Mouse (Mus musculus) layer of hippocampus, postnatal 14 days (tissue): Measurements from ENCODE around the gene Rtl6. TPM values are rescaled to one million over a fixed set of nuclear protein-coding genes. Genes with fewer than 3 reads are reported as not detected.
A peak's percentile ranks its signal among the peaks of the same experiment; 100 is the strongest.

Experiments
- DNase-seq, 2 experiments: peaks; one replicate each; pipeline ENCODE4 v3.0.0; 2021 to 2022; ENCODE audit warnings: low spot score in 2 of 2, mixed read lengths in 1 of 2
- total RNA-seq, 2 experiments: library from RNA; stranded (reverse); gene quantifications; 2 replicates each; pipeline ENCODE4 v1.2.3; 2021

Gene Rtl6
- total RNA-seq, 2 experiments from 2014 or later: 61.3 to 62.0 TPM

DNA sequence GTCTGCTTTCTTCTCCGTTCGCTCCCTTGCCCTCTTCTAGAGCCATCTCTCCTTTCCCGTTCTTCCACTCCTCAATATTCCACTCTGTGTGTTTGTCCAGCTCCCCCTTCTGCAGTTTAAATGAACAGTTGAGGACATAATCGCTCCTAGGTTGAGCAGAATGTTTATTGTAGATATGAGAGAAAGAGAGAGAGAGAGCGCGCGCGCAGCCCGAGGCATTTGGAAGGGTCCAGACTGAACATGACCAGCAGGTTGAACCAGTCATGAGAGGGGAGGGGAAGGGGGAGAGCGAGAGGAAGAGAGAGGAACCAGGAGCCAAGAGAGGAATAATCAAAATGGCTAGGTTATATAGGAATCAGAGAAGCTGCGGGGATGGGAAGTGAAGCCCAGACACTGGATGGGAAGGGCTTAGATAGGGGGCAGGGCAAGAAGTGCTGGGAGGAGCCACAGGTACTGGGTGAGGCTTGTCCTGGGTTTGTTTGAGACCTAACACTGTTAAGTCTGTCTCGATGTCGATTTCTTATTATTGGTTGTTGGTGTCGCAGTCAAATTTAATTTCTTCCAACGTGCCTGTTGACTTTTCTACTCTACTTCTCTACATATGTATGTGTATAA, 18.5 kb downstream of the Rtl6 start:
- DNase-seq: no peak

DNA sequence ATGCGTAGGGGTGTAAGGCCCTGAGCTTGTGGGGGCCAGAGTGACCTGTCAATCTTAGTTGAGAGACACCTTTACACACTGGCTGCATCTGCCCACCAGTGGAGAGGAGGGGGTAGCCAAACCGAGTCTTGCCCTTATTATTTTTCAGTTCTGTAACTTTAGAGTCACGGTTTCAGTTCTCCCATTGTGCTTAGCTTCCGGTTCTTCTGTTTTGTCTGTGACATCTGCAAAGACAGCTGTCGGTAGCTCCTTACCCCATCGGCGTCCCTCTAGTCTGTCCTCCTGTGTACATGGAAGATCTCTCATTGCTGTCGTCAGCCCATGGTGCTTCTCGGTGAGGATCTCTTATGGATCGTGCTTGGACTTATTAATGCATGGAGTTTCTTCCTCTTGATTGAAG, 20.5 kb downstream of the Rtl6 start:
- no peak for DNase-seq

DNA sequence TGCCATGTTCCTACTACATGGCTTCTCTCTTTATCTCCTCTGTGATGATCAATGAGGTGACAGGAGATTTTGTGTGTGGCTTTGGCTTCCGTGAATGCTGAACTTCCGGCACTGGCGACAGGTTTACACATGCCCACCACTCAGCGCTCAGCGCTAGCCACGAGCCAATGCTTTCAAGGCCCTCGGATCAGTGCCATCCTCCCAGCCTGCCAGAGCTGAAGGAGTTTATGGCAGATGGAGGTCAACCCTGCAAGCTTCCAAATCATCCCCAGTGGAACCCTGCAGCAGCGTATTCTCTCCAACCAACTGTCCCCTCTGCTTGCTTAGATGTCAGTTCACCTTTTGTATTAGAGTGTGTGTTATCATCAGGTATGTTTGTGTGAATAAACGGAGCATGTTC, 21.0 kb downstream of the Rtl6 start:
- no peak for DNase-seq

DNA sequence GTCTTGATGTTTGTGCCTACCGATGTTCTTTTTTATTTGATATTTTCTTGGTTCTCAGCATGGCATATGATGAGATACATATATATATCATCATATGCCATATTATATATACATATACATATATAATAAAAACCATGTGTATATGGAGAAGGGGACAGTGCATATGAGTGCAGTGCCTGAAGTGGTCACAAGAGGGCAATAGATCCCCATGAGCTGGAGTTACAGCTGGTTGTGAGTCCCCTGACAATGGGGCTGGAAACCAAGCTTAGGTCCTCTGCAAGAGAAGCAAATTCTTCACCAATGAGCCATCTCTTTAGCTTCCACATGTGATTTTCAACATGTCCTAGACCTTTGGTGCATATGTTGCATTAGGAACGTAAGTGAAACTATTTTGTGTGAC, 21.7 kb downstream of the Rtl6 start:
- no peak for DNase-seq

DNA sequence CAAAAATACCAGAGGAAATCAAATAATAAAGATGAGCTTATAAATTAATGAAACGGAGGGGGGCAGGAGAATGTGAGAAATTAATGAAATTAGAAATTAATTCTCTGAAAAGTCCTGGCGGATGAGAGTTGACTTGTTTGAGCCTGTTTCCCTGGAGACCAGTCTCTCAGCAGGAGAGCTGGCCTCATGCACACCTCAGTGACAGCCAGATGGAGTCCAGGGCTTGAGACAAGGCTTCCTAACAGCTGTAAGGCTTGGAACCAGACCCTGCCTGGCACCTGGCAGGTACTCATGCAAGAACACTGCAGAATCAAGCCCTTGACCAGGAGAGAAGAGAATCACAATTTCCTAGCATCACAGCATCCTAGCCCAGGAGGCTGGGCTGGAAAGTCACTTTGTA, 25.4 kb downstream of the Rtl6 start:
- peak in 1 of 2 experiments; percentile 36 for DNase-seq

DNA sequence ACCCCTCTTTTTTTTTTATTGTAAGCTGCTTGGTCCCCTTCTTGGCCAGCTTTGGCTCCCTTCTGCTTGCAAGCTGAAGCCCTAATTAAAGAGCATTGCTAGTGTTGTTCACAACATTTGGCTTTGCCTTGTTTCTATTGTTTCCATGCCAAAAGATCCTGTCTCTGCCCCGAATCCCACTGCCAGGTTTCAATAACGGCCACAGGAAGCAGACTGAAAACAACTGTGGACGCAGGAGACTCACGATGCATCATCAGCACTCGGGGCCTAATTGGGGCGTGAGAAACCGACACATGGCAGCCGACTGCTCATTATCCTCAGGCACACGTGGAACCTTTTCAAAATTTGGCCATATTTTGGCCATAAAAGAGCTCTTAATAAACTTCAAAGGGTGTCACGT, 26.1 kb downstream of the Rtl6 start:
- DNase-seq: peak; percentile 44 to 80

DNA sequence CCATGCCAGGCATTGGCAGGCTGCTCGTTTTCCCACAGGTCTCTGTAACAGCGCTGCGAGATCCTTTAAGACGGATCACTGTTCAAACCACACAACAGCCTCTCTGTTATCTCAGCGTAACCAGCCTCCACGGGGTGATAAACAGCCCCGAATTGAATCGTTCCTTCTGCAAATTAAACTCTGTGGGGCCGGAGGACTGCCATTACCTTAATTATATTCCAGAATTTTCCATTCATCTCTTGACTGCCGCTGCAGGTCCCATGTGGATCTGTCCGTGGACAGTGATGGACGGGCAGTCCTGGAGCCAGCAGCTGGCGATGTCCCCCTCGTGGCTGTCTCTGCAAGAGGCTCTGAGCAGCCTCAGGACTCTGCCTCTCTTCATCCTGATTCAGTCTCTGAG, 30.7 kb downstream of the Rtl6 start:
- peak; percentile 22 to 41 for DNase-seq

DNA sequence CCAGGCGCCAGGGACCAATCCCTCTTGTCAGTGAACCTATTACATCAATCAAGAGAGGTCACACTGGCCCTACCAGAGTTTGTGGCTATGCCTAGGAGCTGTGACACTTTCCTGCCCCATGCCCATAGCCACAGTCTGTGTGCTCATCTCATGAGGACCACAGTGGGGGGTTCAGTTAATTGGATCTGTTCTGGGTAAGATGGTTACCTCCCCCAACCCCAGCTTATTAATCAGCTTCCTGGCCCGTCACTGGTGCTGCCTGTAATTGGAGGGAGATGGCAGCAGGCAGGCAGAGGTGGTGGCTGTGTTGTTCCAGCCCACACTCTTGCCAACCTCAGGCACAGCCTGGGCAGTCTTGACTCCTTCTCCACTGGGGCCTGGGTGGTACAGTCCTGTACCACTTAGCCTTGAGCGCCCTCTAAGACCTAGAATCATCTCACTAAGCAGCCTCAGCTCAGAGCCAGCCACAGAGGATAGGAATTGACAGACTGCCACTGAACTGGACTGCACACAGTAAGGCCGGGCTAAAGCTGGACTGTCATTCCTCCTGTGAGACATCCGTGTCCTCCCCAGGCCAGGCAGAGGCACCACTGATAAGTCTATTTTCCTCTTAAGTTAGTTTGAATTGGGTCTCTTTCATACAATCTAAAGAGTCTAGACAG, 32.3 kb downstream of the Rtl6 start:
- no peak for DNase-seq

DNA sequence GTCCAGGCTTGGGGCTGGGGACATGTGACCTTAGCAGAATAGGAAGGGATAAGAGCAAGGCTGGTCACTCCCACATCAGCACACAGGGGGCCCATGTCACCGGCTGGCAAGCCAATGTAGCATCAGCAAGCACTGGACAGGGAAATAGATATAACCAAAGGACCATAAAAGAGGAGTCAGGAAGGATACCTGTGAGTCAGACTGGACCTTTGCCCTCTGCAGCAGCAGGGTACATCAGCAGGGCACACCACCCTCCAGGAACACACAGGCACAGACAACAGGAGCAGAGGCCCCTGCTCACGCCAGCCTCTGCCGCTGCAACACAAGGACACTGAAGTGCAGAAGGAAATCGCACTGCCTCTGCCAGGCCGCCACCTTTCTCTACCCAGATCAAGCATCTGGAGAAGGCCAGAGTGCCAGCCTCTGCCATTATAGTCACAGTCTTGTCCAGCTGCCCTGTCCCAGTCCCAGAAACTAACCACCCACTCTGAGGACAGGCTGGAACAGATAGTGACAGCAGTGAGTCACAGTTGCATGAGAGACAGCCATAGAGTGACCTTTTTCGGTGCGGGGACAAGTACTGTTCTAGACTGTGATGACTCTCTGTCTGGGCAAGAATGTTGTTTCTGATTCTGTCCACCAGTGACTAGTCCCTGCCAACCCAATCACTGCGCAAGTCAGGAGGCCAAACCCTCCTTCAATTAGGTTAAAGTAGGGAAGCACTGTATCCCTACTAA, 34.5 kb downstream of the Rtl6 start:
- no peak for DNase-seq

DNA sequence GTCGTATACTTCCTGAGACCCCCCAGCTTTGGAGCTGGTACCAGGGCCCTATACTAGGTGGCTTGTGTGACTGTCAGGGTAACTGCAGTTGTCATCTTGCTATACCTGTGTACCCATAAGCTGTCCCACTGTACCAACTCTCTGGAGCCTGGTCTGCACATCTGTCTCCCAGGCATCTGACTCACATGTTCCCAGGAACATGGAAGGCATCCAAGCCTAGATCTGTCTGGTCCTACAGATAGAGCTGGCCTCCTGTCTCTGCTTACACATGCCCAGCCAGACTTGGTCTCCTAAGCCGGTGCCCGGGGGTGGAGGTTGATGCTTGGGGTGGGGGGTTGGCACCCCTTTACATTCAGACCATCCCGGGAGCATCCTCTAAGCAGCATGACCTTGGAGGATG, 36.1 kb downstream of the Rtl6 start:
- no peak for DNase-seq

DNA sequence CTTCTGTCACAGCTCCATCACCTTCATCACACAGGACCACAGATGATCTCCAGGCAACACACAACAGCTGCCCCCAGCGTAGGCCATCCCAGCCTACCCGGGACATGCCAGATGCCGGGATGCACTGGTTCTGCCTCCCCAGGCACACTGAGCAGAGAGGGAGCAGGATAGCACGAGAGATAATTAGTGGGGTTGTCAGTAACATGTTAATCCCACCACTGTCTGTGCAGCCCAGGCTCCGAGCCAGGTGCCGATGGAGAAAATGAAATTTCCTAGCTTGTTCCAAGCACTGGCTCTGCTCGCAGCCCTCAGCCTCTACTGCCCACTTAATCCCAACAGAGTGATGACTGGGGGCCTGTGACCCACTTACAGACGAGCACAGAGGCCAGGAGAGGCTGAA, 39.1 kb downstream of the Rtl6 start:
- DNase-seq: no peak

DNA sequence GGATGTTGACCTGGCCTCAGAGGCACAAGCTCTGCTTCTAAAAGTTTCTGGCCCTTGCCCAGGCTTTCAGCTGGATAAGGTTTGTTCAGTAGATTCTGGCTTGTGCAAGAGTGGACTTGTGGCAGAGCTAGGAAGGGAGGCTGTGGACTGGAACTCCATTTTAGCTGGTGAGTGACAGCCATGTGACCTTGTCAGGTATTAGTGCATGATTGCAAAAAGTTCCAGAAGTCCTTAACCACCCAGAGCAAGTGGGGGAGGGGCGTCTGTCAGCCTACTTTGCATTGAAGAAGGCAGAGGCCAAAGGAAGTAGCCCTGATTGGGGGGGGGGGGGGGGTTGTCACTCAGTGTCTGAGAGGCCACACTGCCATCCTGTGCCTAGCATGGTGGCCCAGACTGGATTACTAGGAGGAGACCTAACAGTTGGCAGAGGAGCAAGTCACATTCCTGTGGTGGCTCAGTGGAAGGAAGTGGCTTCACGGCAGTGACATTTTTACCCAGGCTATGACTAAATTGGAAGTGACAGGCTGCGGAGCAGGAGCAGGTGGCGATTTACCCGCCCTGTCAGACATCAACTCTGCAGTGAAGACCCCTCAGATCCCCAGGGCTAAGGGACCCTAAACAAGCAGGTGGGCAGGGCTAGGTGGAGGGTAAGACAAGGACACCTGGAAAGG, 44.9 kb downstream of the Rtl6 start:
- no peak for DNase-seq

DNA sequence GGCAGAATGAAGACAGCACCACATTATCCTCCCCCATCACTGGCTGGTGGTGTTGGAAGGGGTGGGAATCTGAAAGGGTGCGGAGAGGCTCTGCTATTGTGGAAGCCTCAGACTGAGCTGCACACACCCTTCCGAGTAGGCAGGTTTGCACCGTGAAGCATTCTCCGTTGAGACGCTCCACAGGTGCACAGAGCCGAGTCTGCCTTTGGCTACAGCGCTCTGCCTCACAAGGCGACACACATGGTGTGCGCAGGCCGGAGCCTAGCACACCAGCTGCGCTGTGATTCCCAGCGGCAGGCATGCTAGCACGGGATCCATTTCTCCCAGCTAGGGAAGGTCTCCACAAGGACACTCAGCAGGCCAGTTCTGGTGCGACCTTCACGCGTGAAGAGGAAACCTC, 47.6 kb downstream of the Rtl6 start:
- peak; percentile 36 to 52 for DNase-seq

DNA sequence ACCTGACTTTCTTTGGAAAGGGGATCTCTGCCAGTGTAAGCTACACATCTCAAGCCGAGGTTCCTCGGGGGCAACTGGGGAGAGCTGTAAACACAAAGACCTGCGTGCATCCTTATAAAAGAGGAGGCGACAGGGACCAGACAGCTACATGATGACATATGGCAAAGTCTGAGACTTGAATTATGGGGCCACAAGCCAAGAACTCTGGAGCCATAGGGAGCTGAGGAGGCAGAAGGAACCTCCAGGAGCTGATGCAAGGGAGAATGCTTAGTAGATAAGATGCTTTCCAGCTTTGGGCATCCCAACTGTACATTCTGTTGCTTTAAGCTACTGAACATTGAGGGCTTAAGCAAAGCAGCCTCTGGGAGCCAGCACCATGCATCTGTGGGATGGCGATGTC, 48.5 kb downstream of the Rtl6 start:
- no peak for DNase-seq

DNA sequence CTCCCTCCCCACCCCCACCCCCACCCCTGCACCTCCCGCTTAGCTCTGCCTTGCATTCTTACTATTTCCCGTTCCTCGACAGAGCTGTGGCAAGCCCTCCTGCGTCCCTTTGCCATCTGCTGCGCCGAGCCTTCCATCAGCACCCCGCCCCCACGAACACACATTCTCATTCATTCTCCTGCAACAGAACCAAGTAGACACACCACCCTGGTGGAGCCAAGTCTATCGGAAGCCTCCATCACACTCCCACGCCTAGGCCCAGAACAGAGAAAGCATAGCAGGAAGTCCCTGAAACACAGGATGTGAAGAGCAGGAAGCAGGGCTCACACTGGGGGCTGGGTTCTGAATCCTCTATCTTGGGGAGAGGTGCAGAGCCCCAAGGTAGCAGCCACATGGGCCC, 51.6 kb downstream of the Rtl6 start:
- DNase-seq: peak in 1 of 2 experiments; percentile 54

DNA sequence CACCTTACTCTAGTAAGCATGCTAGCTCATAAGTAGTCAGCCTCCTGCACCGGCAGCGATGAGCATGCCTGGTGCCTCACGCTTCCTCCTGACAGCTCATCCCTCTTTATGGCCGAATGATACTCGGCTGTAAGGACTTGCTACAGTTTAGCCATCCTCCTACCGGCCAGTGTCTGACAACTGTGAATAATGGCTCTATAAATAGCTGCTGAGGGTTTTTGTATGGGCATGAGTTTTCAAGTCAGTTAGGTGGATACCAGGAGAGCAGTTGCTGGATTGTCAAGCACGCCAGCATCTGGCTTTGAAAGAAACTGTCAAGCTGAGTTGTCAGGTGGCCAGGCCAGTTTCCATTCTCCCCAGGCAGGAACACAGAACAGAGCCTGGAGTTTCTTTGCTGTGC, 52.7 kb downstream of the Rtl6 start:
- no peak for DNase-seq

Other genes starting within 250 kb of the Rtl6 start
- 1 to 10 TPM; 7.6 to 8.6 TPM for gene Parvg, start 233.8 kb downstream of the Rtl6 start, total RNA-seq
- gene Shisal1, start 110.7 kb downstream of the Rtl6 start, total RNA-seq: 10 to 100 TPM; 72.1 to 78.7 TPM
- gene Prr5, start 111.8 kb upstream of the Rtl6 start, total RNA-seq: 10 to 100 TPM; 19.2 TPM
- not detected for gene Arhgap8, start 162.2 kb upstream of the Rtl6 start, total RNA-seq